Mouse (Mus musculus) myocyte (in vitro differentiated cells): Measurements from ENCODE around the gene Gm42791. TPM values are rescaled to one million over a fixed set of nuclear protein-coding genes. Genes with fewer than 3 reads are reported as not detected.

Experiments used
- H3K27me3 ChIP-seq: one replicate; pipeline ENCODE4 v1.6.1; 2011; ENCODE audit not compliant: control insufficient read depth, insufficient read depth, insufficient read length
- H3K36me3 ChIP-seq: one replicate; pipeline ENCODE4 v1.6.1; 2011; ENCODE audit not compliant: control insufficient read depth, insufficient read depth
- H3K4me2 ChIP-seq: one replicate; pipeline ENCODE4 v1.6.1; 2011; ENCODE audit warnings: low read depth, control low read depth
- H3K4me3 ChIP-seq: one replicate; pipeline ENCODE4 v1.5.1; 2011; ENCODE audit warnings: mild to moderate bottlenecking, control low read depth, moderate library complexity
- H3K79me2 ChIP-seq: one replicate; pipeline ENCODE4 v1.6.1; 2011; ENCODE audit not compliant: control insufficient read depth, insufficient read depth
- H3ac ChIP-seq: one replicate; pipeline ENCODE4 v1.6.1; 2011; ENCODE audit not compliant: control insufficient read depth, insufficient read length
- CEBPB ChIP-seq: IDR thresholded peaks from 2 replicates; pipeline ENCODE4 v1.6.1; 2011; ENCODE audit warnings: mild to moderate bottlenecking, moderate library complexity; ENCODE audit not compliant: poor library complexity, insufficient read depth, severe bottlenecking
- E2F4 ChIP-seq: IDR thresholded peaks from one replicate; pipeline ENCODE4 v1.6.1; 2011; ENCODE audit warnings: mild to moderate bottlenecking, control low read depth, moderate library complexity; ENCODE audit not compliant: insufficient read depth
- MAX ChIP-seq: IDR thresholded peaks from one replicate; pipeline ENCODE4 v1.6.1; 2011; ENCODE audit warnings: low read depth, mild to moderate bottlenecking, control low read depth
- MYOD1 ChIP-seq, 3 experiments: IDR thresholded peaks; one replicate each; pipeline ENCODE4 v1.6.1; 2011; ENCODE audit warnings: control low read depth in 2 of 3, low read depth in 2 of 3, mild to moderate bottlenecking in 2 of 3, moderate library complexity in 1 of 3; ENCODE audit not compliant: insufficient read length in 2 of 3, control insufficient read depth in 1 of 3
- MYOG ChIP-seq, 3 experiments: IDR thresholded peaks; one replicate each; pipeline ENCODE4 v1.6.1; 2011; ENCODE audit warnings: control low read depth in 2 of 3, low read depth in 2 of 3, mild to moderate bottlenecking in 2 of 3; ENCODE audit not compliant: insufficient read length in 2 of 3, control insufficient read depth in 1 of 3, insufficient read depth in 1 of 3
- POLR2A ChIP-seq: IDR thresholded peaks from one replicate; pipeline ENCODE4 v1.6.1; 2011; ENCODE audit warnings: low read depth, mild to moderate bottlenecking, control low read depth, moderate library complexity; ENCODE audit not compliant: insufficient read length
- POLR2AphosphoS2 ChIP-seq: IDR thresholded peaks from one replicate; pipeline ENCODE4 v1.6.1; 2011; ENCODE audit warnings: low read depth, control low read depth; ENCODE audit not compliant: insufficient read length
- REST ChIP-seq: IDR thresholded peaks from one replicate; pipeline ENCODE4 v1.6.1; 2011; ENCODE audit warnings: mild to moderate bottlenecking, control low read depth, moderate library complexity; ENCODE audit not compliant: insufficient read depth, insufficient read length
- SRF ChIP-seq: IDR thresholded peaks from one replicate; pipeline ENCODE4 v1.6.1; 2011; ENCODE audit warnings: low read depth; ENCODE audit not compliant: control insufficient read depth, insufficient read length
- TCF12 ChIP-seq: IDR thresholded peaks from one replicate; pipeline ENCODE4 v1.6.1; 2011; ENCODE audit warnings: mild to moderate bottlenecking, control low read depth; ENCODE audit not compliant: poor library complexity, insufficient read depth, severe bottlenecking
- TCF3 ChIP-seq: IDR thresholded peaks from one replicate; pipeline ENCODE4 v1.6.1; 2011; ENCODE audit warnings: low read depth, control low read depth; ENCODE audit not compliant: insufficient read length
- USF1 ChIP-seq: IDR thresholded peaks from one replicate; pipeline ENCODE4 v1.6.1; 2011; ENCODE audit warnings: low read depth, mild to moderate bottlenecking, control low read depth, moderate library complexity
- polyA plus RNA-seq: library from polyadenylated mRNA; unstranded; fragments of >200 nt; fragmentation: generic; extraction: Trizol; gene quantifications from one replicate; pipeline ENCODE4 v1.2.1, GENCODE M21; 2012; ENCODE audit warnings: missing spikeins

Gm42791 gene
- polyA plus RNA-seq, 1 experiment: 0.11 TPM

- peaks cover 10% of the 10 kb centered on the region for H3K36me3 ChIP-seq
- peak overlapping the region; percentile 26 for H3K4me2 ChIP-seq
- H3ac ChIP-seq: no peak overlapping the region
- H3K79me2 ChIP-seq: peaks cover 7% of the 10 kb centered on the region
- no peaks in the 10 kb centered on the region for H3K27me3 ChIP-seq
- no peak for TF ChIP-seq REST
- TF ChIP-seq MYOD1 (IDR thresholded peaks at IDR 0.05; ENCODE audit: control insufficient read depth in 1 of 3, insufficient read length in 2 of 3, low read depth in 2 of 3): no peak
- no peak for TF ChIP-seq MYOG (IDR thresholded peaks at IDR 0.05; ENCODE audit: control insufficient read depth in 1 of 3, insufficient read depth in 1 of 3, insufficient read length in 2 of 3, low read depth in 2 of 3)
- no peak for TF ChIP-seq POLR2AphosphoS2
- no peak for TF ChIP-seq TCF3
- TF ChIP-seq USF1: no peak
- TF ChIP-seq TCF12: no peak
- no peak for TF ChIP-seq E2F4
- TF ChIP-seq POLR2A: no peak
- peak overlapping the region; percentile 56 for H3K4me3 ChIP-seq
Observed at GRCm38 (mm10) chr5:148996709-148997037, 1.7 kb upstream of the Gm42791 start.

GRCm38 (mm10) chr5:148995962-148996708 is 1.2 kb upstream of the Gm42791 start:
- H3K4me3 ChIP-seq: peak overlapping the region; percentile 56
- TF ChIP-seq E2F4 (no peak), SRF (no peak), TCF12 (no peak), CEBPB (no peak), MYOD1 (IDR thresholded peaks at IDR 0.05; ENCODE audit: control insufficient read depth in 1 of 3, insufficient read length in 2 of 3, low read depth in 2 of 3) (peak in 1 of 3 experiments; percentile 12), REST (no peak), POLR2AphosphoS2 (no peak), TCF3 (no peak), POLR2A (peak; percentile 53), USF1 (no peak), MAX (no peak)
- no peak overlapping the region for H3ac ChIP-seq
- H3K4me2 ChIP-seq: peak overlapping the region; percentile 98
- peaks cover 10% of the 10 kb centered on the region for H3K36me3 ChIP-seq
- H3K27me3 ChIP-seq: no peaks in the 10 kb centered on the region
- peaks cover 7% of the 10 kb centered on the region for H3K79me2 ChIP-seq

- TF ChIP-seq SRF (no peak), MYOG (IDR thresholded peaks at IDR 0.05; ENCODE audit: control insufficient read depth in 1 of 3, insufficient read depth in 1 of 3, insufficient read length in 2 of 3, low read depth in 2 of 3) (no peak), CEBPB (no peak), E2F4 (no peak), MYOD1 (IDR thresholded peaks at IDR 0.05; ENCODE audit: control insufficient read depth in 1 of 3, insufficient read length in 2 of 3, low read depth in 2 of 3) (no peak), POLR2AphosphoS2 (no peak), TCF12 (no peak), REST (no peak), TCF3 (no peak), POLR2A (no peak), MAX (no peak), USF1 (no peak)
- peak overlapping the region; percentile 98 for H3K4me2 ChIP-seq
Observed at GRCm38 (mm10) chr5:148994311-148994705, 639 bp downstream of the Gm42791 start.

GRCm38 (mm10) chr5:148992598-148992997 is 2.3 kb downstream of the Gm42791 start:
- Histone ChIP-seq H3K36me3 (peaks cover 10% of the 10 kb centered on the region), H3K4me2 (no peak overlapping the region), H3K79me2 (peaks cover 7% of the 10 kb centered on the region), H3K4me3 (no peak overlapping the region), H3K27me3 (no peaks in the 10 kb centered on the region), H3ac (no peak overlapping the region)
- peak; percentile 48 for TF ChIP-seq POLR2AphosphoS2
- TF ChIP-seq TCF12: no peak

More at GRCm38 (mm10) chr5:148994311-148994705, 639 bp downstream of the Gm42791 start:
- Histone ChIP-seq H3K27me3 (no peaks in the 10 kb centered on the region), H3ac (peak overlapping the region; percentile 14), H3K4me3 (peak overlapping the region; percentile 56), H3K36me3 (peaks cover 10% of the 10 kb centered on the region), H3K79me2 (peaks cover 7% of the 10 kb centered on the region)

GRCm38 (mm10) chr5:148990891-148991311 is 4.0 kb downstream of the Gm42791 start:
- peaks cover 7% of the 10 kb centered on the region for H3K79me2 ChIP-seq
- H3K27me3 ChIP-seq: no peaks in the 10 kb centered on the region
- H3ac ChIP-seq: no peak overlapping the region
- H3K4me2 ChIP-seq: no peak overlapping the region
- H3K4me3 ChIP-seq: no peak overlapping the region
- no peak for TF ChIP-seq SRF
- no peak for TF ChIP-seq USF1
- no peak for TF ChIP-seq TCF12
- TF ChIP-seq REST: no peak
- no peak for TF ChIP-seq MAX
- no peak for TF ChIP-seq MYOG (IDR thresholded peaks at IDR 0.05; ENCODE audit: control insufficient read depth in 1 of 3, insufficient read depth in 1 of 3, insufficient read length in 2 of 3, low read depth in 2 of 3)
- no peak for TF ChIP-seq POLR2AphosphoS2
- no peak for TF ChIP-seq CEBPB
- TF ChIP-seq E2F4: no peak
- no peak for TF ChIP-seq MYOD1 (IDR thresholded peaks at IDR 0.05; ENCODE audit: control insufficient read depth in 1 of 3, insufficient read length in 2 of 3, low read depth in 2 of 3)
- TF ChIP-seq POLR2A: no peak
- no peak for TF ChIP-seq TCF3
- peaks cover 10% of the 10 kb centered on the region for H3K36me3 ChIP-seq
